Mouse (Mus musculus): ENCODE data around the gene Rccd1. TPM values are rescaled to one million over a fixed set of nuclear protein-coding genes. Genes with fewer than 3 reads are reported as not detected.
"Not testable (repeated sequence)": the region's sequence is repeated elsewhere in the genome, so short reads cannot be mapped to it uniquely, and the experiment has no call there.

Gene Rccd1
- polyA plus RNA-seq, 1 experiment from 2014 or later, result 10.4 TPM

DNA sequence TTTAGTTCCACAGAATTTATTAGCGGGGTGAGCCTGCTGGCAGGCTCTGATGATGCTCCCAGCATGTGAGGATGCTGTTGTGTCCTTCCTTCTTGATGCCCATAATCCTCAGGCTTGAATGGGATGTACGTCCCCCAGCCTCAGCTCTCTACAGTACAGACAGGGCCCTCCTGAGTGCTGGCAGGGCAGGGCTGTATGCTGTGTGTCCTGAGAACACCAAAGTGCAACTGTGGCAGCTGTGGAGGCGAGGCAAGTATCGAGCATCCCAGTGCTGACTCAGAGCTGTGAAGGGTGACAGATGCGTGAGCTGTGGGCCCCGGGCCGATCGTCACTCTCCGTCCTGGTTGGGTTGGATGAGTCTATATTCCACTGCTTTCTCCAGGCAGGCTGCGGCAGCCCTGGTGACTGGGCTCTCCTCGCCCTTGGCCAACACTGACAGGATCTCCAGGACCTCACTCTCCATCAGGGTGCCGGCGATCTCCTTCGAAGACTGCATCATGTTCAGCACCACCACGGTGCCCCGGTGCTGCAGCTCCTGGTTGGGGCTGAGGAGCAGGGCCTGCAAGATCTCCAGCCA, 1.1 kb upstream of the Rccd1 start:
- Histone ChIP-seq H3K4me3 (replicated peaks) (no peak overlapping the region), H3K4me1 (peaks cover 24% of the 10 kb centered on the region), H3K4me2 (replicated peaks) (no peak overlapping the region), H3K27me3 (no peaks in the 10 kb centered on the region), H3K9ac (no peak overlapping the region), H3K9me3 (replicated peaks) (no peaks in the 10 kb centered on the region), H3K36me3 (peaks cover 56% of the 10 kb centered on the region), H3K27ac (replicated peaks) (peak overlapping the region; percentile 24)
- no peak for ATAC-seq (ENCODE audit: insufficient number of reproducible peaks, low FRiP score, low TSS enrichment, low read depth)
- WGBS, result 91% methylated on average over 16 of the region's 16 CpGs

DNA sequence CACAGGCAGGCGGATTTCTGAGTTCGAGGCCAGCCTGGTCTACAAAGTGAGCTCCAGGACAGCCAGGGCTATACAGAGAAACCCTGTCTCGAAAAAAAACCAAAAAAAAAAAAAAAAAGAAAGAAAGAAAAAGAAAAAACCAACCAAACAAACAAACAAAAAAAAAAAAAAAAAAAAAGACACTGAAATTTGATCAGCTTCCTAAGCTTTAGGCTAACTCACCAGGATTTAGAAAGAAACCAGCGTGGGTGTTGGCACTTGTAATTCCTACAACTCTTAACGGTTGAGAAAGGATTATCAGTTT, 514 bp upstream of the Rccd1 start:
- WGBS, result 28% methylated on average over 5 of the region's 5 CpGs
- H3K9me3 ChIP-seq (replicated peaks); H3K27me3 ChIP-seq; ATAC-seq (ENCODE audit: insufficient number of reproducible peaks, low FRiP score, low TSS enrichment, low read depth); H3K9ac ChIP-seq: not testable (repeated sequence)
- Histone ChIP-seq H3K4me3 (replicated peaks) (peak overlapping the region; percentile 76; the same call in 1 of the 2 replicates), H3K4me2 (replicated peaks) (peak overlapping the region; percentile 75), H3K36me3 (peaks cover 56% of the 10 kb centered on the region), H3K27ac (replicated peaks) (peak overlapping the region; percentile 93), H3K4me1 (peaks cover 24% of the 10 kb centered on the region)

DNA sequence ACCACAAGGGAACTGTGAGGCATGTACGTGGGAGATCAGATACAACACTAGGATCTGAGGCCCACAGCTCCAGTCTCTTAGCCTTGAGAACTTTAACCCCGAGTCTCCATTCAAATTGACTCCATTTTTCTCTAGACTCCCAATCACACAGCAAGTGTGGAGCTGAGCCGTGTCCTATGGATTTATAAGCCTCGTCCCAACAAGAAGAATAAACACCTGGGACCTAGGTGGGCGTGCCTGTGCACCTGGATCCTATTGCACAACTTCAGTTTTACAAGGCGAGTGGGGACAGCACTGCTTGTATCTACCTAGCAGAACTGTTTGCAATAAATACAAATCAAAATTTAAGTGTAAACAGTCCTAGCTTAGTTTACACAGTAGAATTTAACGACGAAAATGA, 918 bp downstream of the Rccd1 start:
- H3K9ac ChIP-seq, result peak overlapping the region; percentile 51
- no peaks in the 10 kb centered on the region for H3K27me3 ChIP-seq
- 16% methylated on average over 8 of the region's 8 CpGs for WGBS
- H3K4me2 ChIP-seq (replicated peaks), result peak overlapping the region; percentile 75
- H3K27ac ChIP-seq (replicated peaks), result peak overlapping the region; percentile 93; the same call in 1 of the 2 replicates
- peaks cover 44% of the 10 kb centered on the region for H3K36me3 ChIP-seq
- peaks cover 24% of the 10 kb centered on the region for H3K4me1 ChIP-seq
- H3K4me3 ChIP-seq (replicated peaks), result peak overlapping the region; percentile 76
- no peak for ATAC-seq (ENCODE audit: insufficient number of reproducible peaks, low FRiP score, low TSS enrichment, low read depth)
- no peaks in the 10 kb centered on the region for H3K9me3 ChIP-seq (replicated peaks)

DNA sequence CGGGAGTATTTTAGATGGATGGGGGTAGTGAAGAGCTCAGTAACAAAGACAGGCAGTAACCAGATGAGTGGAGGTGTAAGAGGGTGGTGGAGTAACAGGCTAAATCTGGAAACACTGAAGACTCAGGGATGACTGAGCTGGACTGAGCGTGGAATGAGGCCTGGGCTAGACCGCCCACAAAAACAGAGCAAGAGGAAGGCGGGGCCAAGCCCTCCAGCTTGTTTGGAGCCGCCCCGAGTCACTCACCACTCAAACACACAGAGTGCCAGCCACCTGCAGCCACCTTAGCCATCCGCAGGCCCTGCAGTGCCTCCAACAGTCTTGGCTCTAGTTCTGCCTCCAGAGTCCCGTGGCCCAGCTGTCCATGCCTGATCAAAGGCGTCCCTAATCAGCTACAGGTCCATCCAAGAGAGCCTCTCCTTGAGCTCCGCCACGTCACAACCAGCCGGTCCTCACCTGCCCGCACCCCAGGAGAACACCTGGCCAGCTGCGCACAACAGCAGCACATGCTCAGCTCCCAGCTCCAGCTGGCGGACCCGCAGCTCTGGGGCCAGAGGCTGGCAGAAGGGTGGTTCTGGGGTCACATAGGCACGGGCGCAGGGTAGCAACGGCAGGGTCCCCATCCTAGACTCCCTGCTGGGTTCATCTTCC, 4.3 kb downstream of the Rccd1 start:
- 74% methylated on average over 19 of the region's 19 CpGs for WGBS
- H3K4me3 ChIP-seq (replicated peaks), result no peak overlapping the region
- peaks cover 34% of the 10 kb centered on the region for H3K36me3 ChIP-seq
- H3K9me3 ChIP-seq (replicated peaks), result no peaks in the 10 kb centered on the region
- no peak for ATAC-seq (ENCODE audit: insufficient number of reproducible peaks, low FRiP score, low TSS enrichment, low read depth)
- H3K4me2 ChIP-seq (replicated peaks), result no peak overlapping the region
- H3K27ac ChIP-seq (replicated peaks), result no peak overlapping the region
- H3K27me3 ChIP-seq, result no peaks in the 10 kb centered on the region
- H3K4me1 ChIP-seq, result peaks cover 17% of the 10 kb centered on the region
- H3K9ac ChIP-seq, result no peak overlapping the region

DNA sequence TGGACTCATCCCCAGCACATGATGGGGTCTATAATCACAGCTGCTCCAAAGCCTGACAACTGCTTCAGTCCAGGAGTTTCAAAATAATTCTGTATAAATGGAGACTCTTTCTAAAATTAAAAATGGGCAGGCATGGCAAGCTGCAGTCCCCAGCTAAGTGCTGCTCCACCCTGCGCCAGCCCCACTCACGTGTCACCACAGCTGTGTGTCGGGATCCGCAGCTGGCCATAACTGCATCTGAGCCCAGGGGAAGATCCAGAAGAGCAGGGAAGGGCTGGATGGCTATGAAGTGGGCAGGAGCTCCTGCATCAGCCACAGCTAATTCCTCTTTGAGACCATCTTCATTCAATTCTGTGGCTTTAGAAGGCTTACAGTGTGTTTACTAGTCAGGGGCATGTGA, 5.6 kb downstream of the Rccd1 start:
- Histone ChIP-seq H3K9ac (no peak overlapping the region), H3K4me3 (replicated peaks) (no peak overlapping the region), H3K27me3 (no peaks in the 10 kb centered on the region), H3K4me1 (peaks cover 16% of the 10 kb centered on the region), H3K9me3 (replicated peaks) (no peaks in the 10 kb centered on the region), H3K27ac (replicated peaks) (peak overlapping the region; percentile 44), H3K36me3 (peaks cover 45% of the 10 kb centered on the region), H3K4me2 (replicated peaks) (no peak overlapping the region)
- 71% methylated on average over 4 of the region's 4 CpGs for WGBS
- no peak for ATAC-seq (ENCODE audit: insufficient number of reproducible peaks, low FRiP score, low TSS enrichment, low read depth)

DNA sequence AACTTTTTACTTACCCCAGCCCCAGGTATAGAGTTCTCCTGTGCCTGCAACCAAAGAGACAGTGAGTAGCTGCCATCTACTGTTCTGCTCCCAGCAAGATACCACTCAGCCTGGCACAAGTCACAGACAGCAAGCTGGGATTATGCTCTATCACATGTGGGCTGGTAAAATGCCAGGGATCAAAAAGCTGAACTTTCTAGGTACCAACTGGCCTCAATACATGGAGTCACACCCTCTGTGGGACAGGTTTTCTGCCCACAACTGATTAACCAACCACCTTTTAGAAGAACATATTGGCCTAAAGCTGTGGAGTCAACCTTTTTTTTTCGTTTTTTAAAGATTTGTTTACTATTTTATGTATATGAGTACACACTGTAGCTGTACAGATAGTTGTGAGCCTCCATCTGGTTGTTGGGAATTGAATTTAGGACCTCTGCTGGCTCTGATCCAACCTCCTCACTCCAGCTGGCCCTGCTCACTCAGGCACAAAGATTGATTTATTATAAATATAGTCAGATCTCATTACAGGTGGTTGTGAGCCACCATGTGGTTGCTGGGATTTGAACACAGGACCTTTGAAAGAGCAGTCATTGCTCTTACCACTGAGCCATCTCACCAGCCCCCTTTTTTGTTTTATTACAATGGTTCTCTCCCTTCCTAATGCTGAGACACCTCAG, 6.7 kb downstream of the Rccd1 start:
- Histone ChIP-seq H3K36me3 (peaks cover 56% of the 10 kb centered on the region), H3K27me3 (no peaks in the 10 kb centered on the region), H3K27ac (replicated peaks) (no peak overlapping the region), H3K4me3 (replicated peaks) (no peak overlapping the region), H3K9ac (no peak overlapping the region), H3K4me2 (replicated peaks) (no peak overlapping the region), H3K4me1 (peaks cover 5% of the 10 kb centered on the region; the same call in 1 of the 2 replicates), H3K9me3 (replicated peaks) (no peaks in the 10 kb centered on the region)
- WGBS, result 78% methylated on average over 1 of the region's 1 CpGs
- no peak for ATAC-seq (ENCODE audit: insufficient number of reproducible peaks, low FRiP score, low TSS enrichment, low read depth)

DNA sequence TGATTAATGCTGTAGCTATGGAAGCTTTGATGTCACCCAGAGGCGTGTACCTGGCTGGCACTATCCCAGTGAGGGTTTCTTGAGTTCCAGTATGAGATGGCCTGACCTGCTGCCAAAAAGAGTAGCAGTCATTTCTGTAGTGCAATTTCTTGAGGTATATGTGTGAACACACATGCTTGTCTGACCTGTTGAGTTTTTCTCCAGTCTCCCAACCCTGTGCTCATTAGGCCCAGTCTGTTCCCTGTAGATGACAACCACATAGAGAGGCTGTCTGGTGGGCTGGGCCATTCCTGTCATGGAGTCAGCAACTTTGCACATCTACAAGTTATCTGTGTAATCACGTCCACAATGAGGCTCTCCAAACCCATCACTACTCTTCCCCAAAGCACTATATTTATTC, 8.5 kb downstream of the Rccd1 start:
- Histone ChIP-seq H3K27ac (replicated peaks) (no peak overlapping the region), H3K9me3 (replicated peaks) (no peaks in the 10 kb centered on the region), H3K4me3 (replicated peaks) (no peak overlapping the region), H3K4me1 (no peaks in the 10 kb centered on the region), H3K9ac (no peak overlapping the region), H3K36me3 (peaks cover 72% of the 10 kb centered on the region), H3K27me3 (no peaks in the 10 kb centered on the region), H3K4me2 (replicated peaks) (no peak overlapping the region)
- ATAC-seq (ENCODE audit: insufficient number of reproducible peaks, low FRiP score, low TSS enrichment, low read depth), result no peak
- WGBS, result 75% methylated on average over 2 of the region's 2 CpGs

DNA sequence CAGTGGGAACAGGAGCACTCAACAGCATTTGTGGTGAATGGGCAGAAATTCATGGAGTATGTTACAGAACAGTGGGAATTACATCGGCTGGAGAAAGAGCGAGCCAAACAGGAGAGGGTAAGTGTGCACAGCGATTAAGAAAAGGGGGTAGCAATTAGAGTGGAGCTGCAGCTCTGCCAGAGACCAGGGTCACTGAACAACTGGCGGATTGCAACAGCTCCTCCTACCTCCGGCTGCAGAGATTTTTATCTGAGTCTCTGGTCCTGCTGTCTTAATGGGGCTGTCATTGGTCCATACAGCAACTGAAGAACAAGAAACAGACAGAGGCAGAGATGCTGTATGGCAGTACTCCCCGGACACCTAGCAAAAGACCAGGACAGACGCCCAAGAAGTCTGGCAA, 13.5 kb downstream of the Rccd1 start:
- Histone ChIP-seq H3K9me3 (replicated peaks) (no peaks in the 10 kb centered on the region), H3K4me3 (replicated peaks) (no peak overlapping the region), H3K4me2 (replicated peaks) (no peak overlapping the region), H3K27ac (replicated peaks) (no peak overlapping the region), H3K36me3 (peaks cover 88% of the 10 kb centered on the region), H3K9ac (no peak overlapping the region), H3K4me1 (no peaks in the 10 kb centered on the region), H3K27me3 (no peaks in the 10 kb centered on the region)
- 77% methylated on average over 7 of the region's 7 CpGs for WGBS
- no peak for ATAC-seq (ENCODE audit: insufficient number of reproducible peaks, low FRiP score, low TSS enrichment, low read depth)

DNA sequence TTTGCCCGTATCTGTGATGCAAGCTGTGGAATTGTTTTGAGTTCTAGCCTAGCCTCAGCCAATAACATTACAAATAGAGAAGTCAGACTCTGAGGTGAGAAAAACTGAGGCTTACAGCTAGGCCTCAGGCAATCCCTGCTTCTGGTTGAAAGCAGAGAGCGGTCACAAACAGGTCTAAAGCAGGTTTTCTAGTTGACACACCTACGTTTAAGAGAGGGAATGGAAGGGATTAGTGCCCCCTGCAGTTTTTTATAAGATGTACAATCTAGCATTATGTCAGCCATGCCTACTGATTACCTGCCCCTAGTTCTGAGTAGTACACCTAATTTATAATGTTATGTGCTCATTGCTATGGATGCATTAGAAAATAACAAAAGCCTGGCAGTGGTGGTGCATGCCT, 16.5 kb downstream of the Rccd1 start:
- H3K9ac ChIP-seq, result no peak overlapping the region
- 72% methylated on average over 3 of the region's 3 CpGs for WGBS
- peaks cover 86% of the 10 kb centered on the region for H3K36me3 ChIP-seq

DNA sequence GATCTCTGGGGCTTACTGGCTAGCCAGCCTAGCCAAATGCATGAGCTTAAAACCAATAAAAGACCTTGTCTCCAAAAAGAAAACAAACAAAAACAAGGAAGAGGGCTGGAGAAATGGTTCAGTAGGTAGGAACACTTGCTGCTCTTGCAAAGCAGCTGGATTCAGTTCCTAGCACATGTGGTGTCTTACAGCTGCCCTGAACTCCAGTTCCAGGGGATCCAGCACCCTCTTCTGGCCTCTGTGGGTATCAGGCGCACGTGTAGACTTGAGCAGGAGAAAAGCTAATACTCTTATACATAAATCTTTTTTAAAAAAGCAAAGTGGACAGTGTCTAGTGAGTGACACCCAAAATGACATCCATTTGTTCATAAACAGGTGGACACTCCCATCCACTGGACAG, 22.7 kb downstream of the Rccd1 start:
- Histone ChIP-seq H3K4me1 (peaks cover 8% of the 10 kb centered on the region), H3K9me3 (replicated peaks) (no peaks in the 10 kb centered on the region), H3K27me3 (no peaks in the 10 kb centered on the region), H3K27ac (replicated peaks) (no peak overlapping the region), H3K36me3 (peaks cover 54% of the 10 kb centered on the region), H3K4me3 (replicated peaks) (no peak overlapping the region), H3K9ac (no peak overlapping the region), H3K4me2 (replicated peaks) (no peak overlapping the region)
- 86% methylated on average over 2 of the region's 2 CpGs for WGBS
- ATAC-seq (ENCODE audit: insufficient number of reproducible peaks, low FRiP score, low TSS enrichment, low read depth), result no peak

More for the DNA sequence above, 16.5 kb downstream of the Rccd1 start:
- H3K9me3 ChIP-seq (replicated peaks), result no peaks in the 10 kb centered on the region
- no peak overlapping the region for H3K4me3 ChIP-seq (replicated peaks)
- H3K4me1 ChIP-seq, result no peaks in the 10 kb centered on the region
- no peak for ATAC-seq (ENCODE audit: insufficient number of reproducible peaks, low FRiP score, low TSS enrichment, low read depth)
- H3K4me2 ChIP-seq (replicated peaks), result no peak overlapping the region
- no peaks in the 10 kb centered on the region for H3K27me3 ChIP-seq
- H3K27ac ChIP-seq (replicated peaks), result no peak overlapping the region

DNA sequence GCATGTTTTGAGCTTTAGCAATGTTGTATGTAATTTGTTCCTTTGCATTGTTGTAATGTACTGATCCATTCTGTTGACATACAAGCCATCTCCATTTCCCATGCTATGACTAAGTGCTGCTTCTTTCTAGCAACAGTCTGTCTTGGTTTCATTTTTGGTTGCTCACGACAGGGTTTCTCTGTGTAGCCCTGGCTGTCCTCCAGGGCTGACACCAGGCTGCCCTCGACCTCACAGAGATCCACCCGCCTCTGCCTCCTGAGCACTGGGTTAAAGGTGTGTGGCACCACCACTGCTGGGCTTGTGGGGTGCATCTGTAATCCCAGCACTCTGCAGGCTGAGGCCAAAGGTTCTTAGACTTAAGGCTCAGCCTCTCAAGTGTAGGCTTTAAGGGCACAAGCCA, 24.7 kb downstream of the Rccd1 start:
- no peak overlapping the region for H3K4me3 ChIP-seq (replicated peaks)
- no peaks in the 10 kb centered on the region for H3K9me3 ChIP-seq (replicated peaks)
- 91% methylated on average over 3 of the region's 3 CpGs for WGBS
- H3K4me1 ChIP-seq, result peaks cover 18% of the 10 kb centered on the region
- H3K4me2 ChIP-seq (replicated peaks), result no peak overlapping the region
- no peak for ATAC-seq (ENCODE audit: insufficient number of reproducible peaks, low FRiP score, low TSS enrichment, low read depth)
- no peak overlapping the region for H3K9ac ChIP-seq
- no peak overlapping the region for H3K27ac ChIP-seq (replicated peaks)
- no peaks in the 10 kb centered on the region for H3K27me3 ChIP-seq
- peaks cover 35% of the 10 kb centered on the region for H3K36me3 ChIP-seq
